Mouse (Mus musculus) left cerebral cortex, adult 8-10 months (tissue): ENCODE measurements around the gene Olfr1367. TPM values are rescaled to one million over a fixed set of nuclear protein-coding genes. Genes with fewer than 3 reads are reported as not detected.
"Not testable (repeated sequence)": the region's sequence is repeated elsewhere in the genome, so short reads cannot be mapped to it uniquely, and the experiment has no call there.

Experiments
- DNase-seq, 2 experiments: peaks; one replicate each; pipeline ENCODE4 v3.0.0; 2022; ENCODE audit warnings: low spot score in 2 of 2
- microRNA-seq, 2 experiments: library from miRNA; unstranded; fragments of <30 nt; microRNA quantifications; one replicate each; pipeline ENCODE4 v1.2.0; 2022
- total RNA-seq, 4 experiments: library from RNA; stranded (reverse); gene quantifications; 2 replicates each; pipeline ENCODE4 v1.2.4; 2022

The Olfr1367 gene
- total RNA-seq, 4 experiments from 2014 or later, result not detected

GRCm38 (mm10) chr13:21396048-21396447, 49.3 kb downstream of the Olfr1367 start:
- DNase-seq, result not testable (repeated sequence)

- no peak for DNase-seq
These were observed 50.8 kb downstream of the Olfr1367 start for GRCm38 (mm10) chr13:21397486-21397885.

Small RNA genes within 50 kb of the gene (microRNA-seq; reads per million reads assigned to microRNA genes)
- gene Mir6942, result 0 to 0.63 reads per million in 2 experiments

Other genes starting within 250 kb of the Olfr1367 start
- gene Olfr1369-ps1, start 235.4 kb upstream of the Olfr1367 start, total RNA-seq, result not detected
- not detected for gene Olfr263, start 217.3 kb upstream of the Olfr1367 start, total RNA-seq
- gene Olfr1368, start 201.0 kb upstream of the Olfr1367 start, total RNA-seq, result not detected
- gene Trim27, start 167.5 kb upstream of the Olfr1367 start, total RNA-seq, result 10 to 100 TPM; 34.1 to 39.5 (median 35.3) TPM
- not detected for gene Gpx5, start 54.2 kb upstream of the Olfr1367 start, total RNA-seq
- 1 to 10 TPM in 1 of 4 experiments, under 1 TPM in 3; 0.28 to 1.4 (median 0.59) TPM for gene Gpx6, start 34.8 kb upstream of the Olfr1367 start, total RNA-seq
- 1 to 10 TPM; 6.7 to 8.8 (median 7.8) TPM for gene Zscan12, start 15.9 kb downstream of the Olfr1367 start, total RNA-seq
- gene Zkscan3, start 55.8 kb downstream of the Olfr1367 start, total RNA-seq, result 10 to 100 TPM; 31.7 to 41.8 (median 35.8) TPM
- 1 to 10 TPM; 1.4 to 1.9 (median 1.6) TPM for gene Pgbd1, start 94.1 kb downstream of the Olfr1367 start, total RNA-seq
- gene Zscan26, start 106.8 kb downstream of the Olfr1367 start, total RNA-seq, result 10 to 100 TPM; 52.1 to 59.4 (median 55.5) TPM
- gene Nkapl, start 121.6 kb downstream of the Olfr1367 start, total RNA-seq, result 1 to 10 TPM in 2 of 4 experiments, under 1 TPM in 2; 0.59 to 1.5 (median 0.84) TPM
- gene Zkscan4, start 132.0 kb downstream of the Olfr1367 start, total RNA-seq, result 1 to 10 TPM; 5.1 to 6.2 (median 5.8) TPM
- gene Gm10065, start 132.5 kb downstream of the Olfr1367 start, total RNA-seq, result not detected
- gene AK157302, start 148.3 kb downstream of the Olfr1367 start, total RNA-seq, result 10 to 100 TPM; 15.4 to 22.7 (median 19.3) TPM
- gene Gm11273, start 154.5 kb downstream of the Olfr1367 start, total RNA-seq, result 10 to 100 TPM; 39.0 to 60.7 (median 52.2) TPM
- gene Zkscan8, start 184.2 kb downstream of the Olfr1367 start, total RNA-seq, result 10 to 100 TPM; 16.2 to 16.5 (median 16.3) TPM
- not detected for gene Olfr1366, start 195.9 kb downstream of the Olfr1367 start, total RNA-seq
- gene Olfr1535, start 213.0 kb downstream of the Olfr1367 start, total RNA-seq, result not detected
- not detected for gene Olfr1364, start 234.8 kb downstream of the Olfr1367 start, total RNA-seq